Mouse (Mus musculus) small intestine, adult 2 months (tissue): ENCODE results near the gene Prkg1. TPM values are rescaled to one million over a fixed set of nuclear protein-coding genes. Genes with fewer than 3 reads are reported as not detected.

Experiments used
- H3K27ac ChIP-seq: fragments of 200-500 bp; 2 replicates; pipeline ENCODE4 v1.5.1; 2012; ENCODE audit warnings: low read depth, low read length, control low read depth, inconsistent platforms; ENCODE audit not compliant: insufficient read depth
- H3K27me3 ChIP-seq: fragments of 200-500 bp; 2 replicates; pipeline ENCODE4 v1.6.1; 2012; ENCODE audit warnings: mild to moderate bottlenecking, moderate library complexity, low read length, inconsistent platforms; ENCODE audit not compliant: control insufficient read depth, insufficient read depth
- H3K36me3 ChIP-seq: fragments of 200-500 bp; 2 replicates; pipeline ENCODE4 v1.6.1; 2012; ENCODE audit warnings: mild to moderate bottlenecking, low read length, control low read depth, inconsistent platforms; ENCODE audit not compliant: control insufficient read depth, insufficient read depth
- H3K4me1 ChIP-seq: fragments of 200-500 bp; 2 replicates; pipeline ENCODE4 v1.6.1; 2012; ENCODE audit warnings: low read length, inconsistent platforms, mixed read lengths; ENCODE audit not compliant: control insufficient read depth, insufficient read depth, insufficient read length
- H3K4me3 ChIP-seq: fragments of 200-500 bp; 2 replicates; pipeline ENCODE4 v1.5.1; 2012; ENCODE audit warnings: low read depth, mild to moderate bottlenecking, control low read depth, inconsistent platforms, low read length, moderate library complexity
- CTCF ChIP-seq: fragments of 200-500 bp; IDR thresholded peaks from 2 replicates; pipeline ENCODE4 v1.5.1; 2012; ENCODE audit warnings: low read depth, mild to moderate bottlenecking, control low read depth, inconsistent platforms, low read length, moderate library complexity, mixed read lengths; ENCODE audit not compliant: insufficient replicate concordance, insufficient read length; ENCODE audit errors: extremely low read depth
- POLR2A ChIP-seq: fragments of 200-500 bp; IDR thresholded peaks from 2 replicates; pipeline ENCODE4 v1.6.1; 2012; ENCODE audit warnings: low read depth, mild to moderate bottlenecking, control low read depth, inconsistent platforms, low read length, moderate library complexity
- WGBS: fragments of 180-500 bp; shearing (Covaris S2); methylation state at CpG from one replicate; pipeline ENCODE4 v1.1.7; 2018; 5-methylcytosine and 5-hydroxymethylcytosine counted together
- polyA plus RNA-seq: library from polyadenylated mRNA; depleted of rRNA; stranded (reverse); fragments of >200 nt; gene quantifications from 2 replicates; pipeline ENCODE4 v1.2.3, GENCODE M21; 2012

Gene Prkg1
- polyA plus RNA-seq, 1 experiment, result 1.0 TPM

GRCm38 (mm10) chr19:31132614-31133013 is 632.2 kb downstream of the Prkg1 start:
- no peak for TF ChIP-seq CTCF
- no peak for TF ChIP-seq POLR2A
- H3K4me3 ChIP-seq, result no peak overlapping the region
- no peaks in the 10 kb centered on the region for H3K36me3 ChIP-seq
- no peaks in the 10 kb centered on the region for H3K27me3 ChIP-seq
- H3K4me1 ChIP-seq, result no peaks in the 10 kb centered on the region
- H3K27ac ChIP-seq, result no peak overlapping the region
- 77% methylated on average over 8 of the region's 8 CpGs for whole genome bisulfite sequencing

GRCm38 (mm10) chr19:31124628-31125027 is 640.2 kb downstream of the Prkg1 start:
- Histone ChIP-seq H3K4me3 (no peak overlapping the region), H3K27ac (no peak overlapping the region), H3K4me1 (no peaks in the 10 kb centered on the region), H3K27me3 (no peaks in the 10 kb centered on the region), H3K36me3 (no peaks in the 10 kb centered on the region)
- TF ChIP-seq CTCF (no peak), POLR2A (no peak)
- 84% methylated on average over 3 of the region's 3 CpGs for WGBS

- no peak overlapping the region for H3K27ac ChIP-seq
- H3K27me3 ChIP-seq, result no peaks in the 10 kb centered on the region
- H3K36me3 ChIP-seq, result no peaks in the 10 kb centered on the region
- TF ChIP-seq CTCF (no peak), POLR2A (no peak)
- H3K4me1 ChIP-seq, result no peaks in the 10 kb centered on the region
- WGBS, result 63% methylated on average over 4 of the region's 4 CpGs
- H3K4me3 ChIP-seq, result no peak overlapping the region
These were observed 650.1 kb downstream of the Prkg1 start for GRCm38 (mm10) chr19:31114690-31115089.

- Histone ChIP-seq H3K4me3 (no peak overlapping the region), H3K4me1 (no peaks in the 10 kb centered on the region), H3K27ac (no peak overlapping the region), H3K27me3 (no peaks in the 10 kb centered on the region), H3K36me3 (no peaks in the 10 kb centered on the region)
- TF ChIP-seq CTCF, result no peak
- TF ChIP-seq POLR2A, result no peak
- WGBS, result 35% methylated on average over 9 of the region's 9 CpGs
These were observed 657.8 kb downstream of the Prkg1 start for GRCm38 (mm10) chr19:31106835-31107554.

- Histone ChIP-seq H3K27me3 (no peaks in the 10 kb centered on the region), H3K4me1 (no peaks in the 10 kb centered on the region), H3K36me3 (no peaks in the 10 kb centered on the region), H3K27ac (no peak overlapping the region), H3K4me3 (no peak overlapping the region)
- 51% methylated on average over 3 of the region's 3 CpGs for WGBS
- TF ChIP-seq POLR2A (no peak), CTCF (no peak)
These were observed 658.8 kb downstream of the Prkg1 start for GRCm38 (mm10) chr19:31106036-31106435.

- Histone ChIP-seq H3K27ac (no peak overlapping the region), H3K4me3 (no peak overlapping the region), H3K36me3 (no peaks in the 10 kb centered on the region), H3K27me3 (no peaks in the 10 kb centered on the region), H3K4me1 (no peaks in the 10 kb centered on the region)
- WGBS, result 58% methylated on average over 6 of the region's 6 CpGs
- no peak for TF ChIP-seq CTCF
- TF ChIP-seq POLR2A, result no peak
These were observed 660.1 kb downstream of the Prkg1 start for GRCm38 (mm10) chr19:31104764-31105163.

- Histone ChIP-seq H3K4me1 (no peaks in the 10 kb centered on the region), H3K36me3 (no peaks in the 10 kb centered on the region), H3K27ac (no peak overlapping the region), H3K4me3 (no peak overlapping the region), H3K27me3 (no peaks in the 10 kb centered on the region)
- WGBS, result 85% methylated on average over 3 of the region's 3 CpGs
- TF ChIP-seq POLR2A (no peak), CTCF (no peak)
These were observed 665.5 kb downstream of the Prkg1 start for GRCm38 (mm10) chr19:31099369-31099768.
